Mouse (Mus musculus) kidney, adult 10 weeks (tissue): ENCODE data around the gene Vmn1r233. TPM values are rescaled to one million over a fixed set of nuclear protein-coding genes. Genes with fewer than 3 reads are reported as not detected.

Experiments
- polyA plus RNA-seq: library from polyadenylated mRNA; stranded (reverse); fragments of 350-450 nt; fragmentation: Illumina TruSeq; extraction: RNeasy Lipid Tissue Mini Kit (QIAGEN cat#74804); gene quantifications from one replicate; pipeline ENCODE4 v1.2.3, GENCODE M21; 2014; ENCODE audit warnings: low read depth, low replicate concordance

The Vmn1r233 gene
- not detected for polyA plus RNA-seq

DNA sequence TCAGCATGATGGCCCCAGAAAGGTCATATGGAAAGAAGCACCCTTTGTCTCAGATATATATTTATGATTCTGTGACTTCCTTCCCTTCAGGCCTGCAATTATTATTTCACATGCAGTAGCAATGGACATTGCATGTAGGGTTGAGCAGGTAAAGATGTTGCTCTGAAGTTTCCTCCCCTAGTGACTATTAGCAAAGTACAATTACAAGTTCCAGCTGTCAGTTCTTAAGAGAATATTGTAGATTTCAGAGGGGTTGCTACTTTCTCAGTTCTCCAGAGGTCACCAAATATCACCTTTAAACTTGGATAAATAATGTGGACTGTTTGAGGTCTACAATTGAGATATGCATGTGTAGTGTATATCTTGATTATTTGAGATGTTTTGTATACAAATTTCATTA is at the start of gene Vmn1r233:
TSS of gene Vmn1r233 (minus strand) at position 101 of the 400 bp plus-strand sequence.

DNA sequence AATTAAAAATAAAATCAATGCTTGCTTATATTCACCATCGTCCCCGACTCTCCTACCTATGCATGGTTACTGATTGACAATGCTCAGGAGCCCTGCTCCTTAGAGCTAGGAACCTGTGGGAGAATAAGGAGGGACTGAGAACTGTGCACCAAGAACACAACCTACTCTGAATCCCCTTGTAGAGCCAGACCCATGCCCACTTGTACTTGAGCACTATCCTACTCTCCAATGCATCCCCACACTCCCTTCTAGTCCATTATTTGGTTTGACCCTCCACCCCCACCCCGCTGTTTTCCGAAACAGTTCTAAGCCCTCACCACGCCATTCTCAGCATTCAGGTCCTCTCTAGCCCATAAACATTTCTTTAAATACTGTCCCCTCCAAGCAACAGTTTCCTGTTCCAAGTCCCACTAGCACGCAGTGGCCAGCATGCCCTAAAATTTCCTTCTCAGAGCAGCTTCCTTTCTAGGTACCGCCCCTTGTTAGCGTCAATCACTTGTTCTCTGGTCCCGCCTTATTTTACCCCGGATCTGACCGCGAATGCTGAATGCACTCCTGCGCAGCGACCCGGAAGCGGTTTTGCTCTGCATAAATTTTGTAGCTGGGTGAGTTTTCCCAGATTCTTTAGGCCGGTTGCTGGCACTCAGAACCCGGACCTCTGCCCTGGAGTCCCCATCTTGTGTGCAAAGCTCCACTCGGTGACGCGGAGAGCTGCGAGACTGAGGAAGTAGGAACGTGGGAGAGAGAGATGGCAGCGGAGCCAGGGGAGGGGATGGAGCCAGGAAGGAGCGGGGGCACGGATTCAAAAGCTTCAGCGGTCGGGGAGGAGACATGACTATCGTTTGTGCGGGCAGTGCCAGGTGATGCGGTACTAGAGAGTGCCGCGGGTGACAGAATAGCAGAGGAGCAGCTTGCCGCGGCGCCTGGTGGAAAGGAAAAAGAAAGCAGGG is 12.4 kb upstream of the Vmn1r233 start, which contains the start of gene Zfp160:
TSS of gene Zfp160 (plus strand) at position 522 of the 950 bp plus-strand sequence.

DNA sequence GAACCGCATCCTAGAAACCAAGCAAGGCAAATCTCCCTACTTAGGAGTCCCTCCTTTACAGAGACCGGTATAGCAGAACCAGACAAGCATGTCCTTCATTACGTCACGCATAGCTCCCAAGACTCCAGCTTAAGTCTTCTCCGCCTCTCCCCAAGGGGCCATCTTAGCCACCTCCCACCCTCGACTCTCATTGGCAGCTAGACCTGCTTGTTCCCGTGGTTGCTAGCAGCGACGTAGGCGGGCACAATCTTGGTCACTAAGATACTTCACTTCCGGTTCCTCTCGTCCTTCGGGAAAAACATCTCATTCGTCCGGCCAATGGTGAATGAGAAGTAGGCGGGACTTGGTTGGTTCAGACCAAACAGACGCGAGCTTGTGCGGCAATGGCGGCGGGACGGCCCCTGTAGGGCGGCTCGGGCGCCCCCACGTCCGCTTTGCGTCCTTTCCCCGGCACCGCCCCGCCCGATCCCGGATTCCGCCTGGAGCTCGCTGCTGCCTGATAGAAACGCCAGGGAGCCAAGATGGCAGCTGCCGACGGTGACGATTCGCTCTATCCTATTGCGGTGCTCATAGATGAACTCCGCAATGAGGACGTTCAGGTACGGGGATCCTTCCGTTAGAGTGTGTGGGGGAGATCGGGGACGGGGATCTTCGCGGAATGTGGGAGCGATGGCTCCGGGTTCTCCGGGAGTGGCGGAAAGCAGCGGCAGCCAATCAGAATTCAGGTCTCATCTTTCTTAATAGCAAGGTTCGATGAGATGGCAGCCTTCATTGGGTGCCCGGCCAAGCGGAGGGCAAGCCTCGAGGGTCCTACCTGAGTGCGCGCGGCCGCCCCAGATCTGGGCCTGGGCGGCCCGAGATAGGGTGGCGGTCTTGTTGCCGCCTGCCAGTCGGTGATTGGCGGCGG is 51.0 kb downstream of the Vmn1r233 start, which contains the start of gene Ppp2r1a:
TSS of gene Ppp2r1a (plus strand) at position 327 of the 907 bp plus-strand sequence.

Other genes starting within 250 kb of the Vmn1r233 start
- gene Vmn1r228, start 210.3 kb downstream of the Vmn1r233 start, polyA plus RNA-seq: not detected
- not detected for gene Vmn1r229, start 184.9 kb downstream of the Vmn1r233 start, polyA plus RNA-seq
- not detected for gene Vmn1r230, start 156.0 kb downstream of the Vmn1r233 start, polyA plus RNA-seq
- gene Vmn1r231, start 91.4 kb downstream of the Vmn1r233 start, polyA plus RNA-seq: not detected
- gene Vmn1r232, start 76.8 kb downstream of the Vmn1r233 start, polyA plus RNA-seq: not detected
- 29.4 TPM for gene Ppp2r1a, start 51.2 kb downstream of the Vmn1r233 start, polyA plus RNA-seq
- gene Zfp160, start 12.4 kb upstream of the Vmn1r233 start, polyA plus RNA-seq: 36.9 TPM
- gene Vmn1r234, start 229.6 kb upstream of the Vmn1r233 start, polyA plus RNA-seq: not detected